ENCODE assay signal across 15 mouse cellular contexts in genomic region chr17:31466854-31467253, GRCm38 (mm10). TPM values are rescaled to one million over a fixed set of nuclear protein-coding genes. Genes with fewer than 3 reads are reported as not detected.
DNase-seq lines count a peak whose midpoint lies in the region; TF ChIP-seq lines count a peak whose summit lies in the region.
"Had no signal": no experiment of that assay in that cellular context is flagged by ENCODE, and none has a peak within 500 bp of the region (broad histone marks: within the 10 kb centered on the region; RNA-seq: fewer than 3 reads in every experiment).

No protein-coding gene starts in this region.

- DNase-seq in cerebellum, adult 2 months: no peak
- DNase-seq in cerebellum, postnatal 36 days: no peak
- DNase-seq in liver, adult 2 months (ENCODE audit: extremely low read depth, low read depth, low spot score): no peak
- DNase-seq in liver: no peak
- DNase-seq in CD4-positive helper T cell, adult 2 months (ENCODE audit: low read depth, low spot score): peak; percentile 10
- DNase-seq in kidney, postnatal 36 days: no peak
- no peak for DNase-seq in right cerebral cortex, postnatal 4 days
- DNase-seq: heart, postnatal 4 days had no signal

- no peak for TF ChIP-seq POLR2A in cerebellum, adult 2 months (IDR thresholded peaks at IDR 0.05; ENCODE audit: borderline replicate concordance, insufficient read depth, low read length)
- no peak for TF ChIP-seq POLR2A in liver, adult 2 months (IDR thresholded peaks at IDR 0.05; ENCODE audit: extremely low read depth, insufficient read depth, low read length)
- TF ChIP-seq POLR2A in bone marrow macrophage, adult 2 months (IDR thresholded peaks at IDR 0.05; ENCODE audit: borderline replicate concordance, low read depth, low read length): no peak

- WGBS in cerebellum, adult 2 months: 95% methylated on average over 3 of the region's 3 CpGs
- WGBS in liver, adult 2 months: 91% methylated on average over 3 of the region's 3 CpGs

- H3K27me3 ChIP-seq in cerebellum, adult 2 months (ENCODE audit: control insufficient read depth, insufficient read depth, low read length): no peaks in the 10 kb centered on the region
- no peaks in the 10 kb centered on the region for H3K27me3 ChIP-seq in liver, adult 2 months (ENCODE audit: control insufficient read depth, insufficient read depth, low read length)
- H3K27me3 ChIP-seq: forebrain, embryonic 12.5 days; liver, embryonic 15.5 days; neural tube, embryonic 12.5 days; stomach, embryonic 15.5 days had no signal

- H3K9ac ChIP-seq in liver, adult 2 months (ENCODE audit: low read depth, low read length): no peak overlapping the region
- H3K9ac ChIP-seq: forebrain, embryonic 12.5 days; liver, embryonic 15.5 days; neural tube, embryonic 12.5 days; stomach, embryonic 15.5 days had no signal

- peak; percentile 40; the same call in 1 of the 2 replicates for TF ChIP-seq CTCF in cerebellum, adult 2 months (IDR thresholded peaks at IDR 0.05; ENCODE audit: borderline replicate concordance, insufficient read depth, low read depth, low read length)
- TF ChIP-seq CTCF in liver, adult 2 months (IDR thresholded peaks at IDR 0.05; ENCODE audit: low read depth, low read length): peak; percentile 70
- TF ChIP-seq CTCF in bone marrow macrophage, adult 2 months (IDR thresholded peaks at IDR 0.05; ENCODE audit: low read depth, low read length): 0 out of 2 replicates have a peak, but pooled peaks have one; percentile 15

- H3K27ac ChIP-seq in cerebellum, adult 2 months (ENCODE audit: insufficient read depth, low read length): no peak overlapping the region
- no peak overlapping the region for H3K27ac ChIP-seq in liver, adult 2 months (replicated peaks; ENCODE audit: insufficient read depth, low read depth, low read length)
- H3K27ac ChIP-seq in bone marrow macrophage, adult 2 months (ENCODE audit: insufficient read depth, low read depth, low read length): no peak overlapping the region
- H3K27ac ChIP-seq: embryonic facial prominence, embryonic 10.5 days; forebrain, embryonic 12.5 days; liver, embryonic 15.5 days; midbrain, embryonic 10.5 days; neural tube, embryonic 12.5 days; stomach, embryonic 15.5 days had no signal

- H3K79me2 ChIP-seq in liver, adult 2 months (ENCODE audit: control insufficient read depth, insufficient read depth, low read length): no peaks in the 10 kb centered on the region

- H3K36me3 ChIP-seq in liver, adult 2 months (ENCODE audit: control insufficient read depth, insufficient read depth, low read length): peaks cover 22% of the 10 kb centered on the region
- H3K36me3 ChIP-seq: liver, embryonic 15.5 days had no signal

- no peak overlapping the region for H3K4me3 ChIP-seq in cerebellum, adult 2 months (replicated peaks; ENCODE audit: insufficient read depth, low read depth, low read length)
- no peak overlapping the region for H3K4me3 ChIP-seq in liver, adult 2 months (ENCODE audit: insufficient read depth, low read depth, low read length)
- H3K4me3 ChIP-seq in bone marrow macrophage, adult 2 months (ENCODE audit: insufficient read depth, low read length): no peak overlapping the region
- H3K4me3 ChIP-seq: embryonic facial prominence, embryonic 10.5 days; forebrain, embryonic 12.5 days; liver, embryonic 15.5 days; midbrain, embryonic 10.5 days; neural tube, embryonic 12.5 days; stomach, embryonic 15.5 days had no signal

- no peaks in the 10 kb centered on the region for H3K4me1 ChIP-seq in cerebellum, adult 2 months (ENCODE audit: control insufficient read depth, insufficient read depth, low read length)
- H3K4me1 ChIP-seq in liver, adult 2 months (ENCODE audit: control insufficient read depth, insufficient read depth, low read length): no peaks in the 10 kb centered on the region
- no peaks in the 10 kb centered on the region for H3K4me1 ChIP-seq in bone marrow macrophage, adult 2 months (ENCODE audit: control insufficient read depth, insufficient read depth, low read length)
- H3K4me1 ChIP-seq: embryonic facial prominence, embryonic 10.5 days; liver, embryonic 15.5 days; stomach, embryonic 15.5 days had no signal

RNA-seq across cellular contexts. Expression of gene Wdr4, which starts 52.9 kb away (rescaled TPM):
- polyA plus RNA-seq in cerebellum, adult 2 months (2012; rRNA removed): 25.1 and 25.4 TPM in 2 replicates
- total RNA-seq in liver, adult 2 months (2014; rRNA removed): 12.9 and 13.6 TPM in 2 replicates
- 19.0 and 27.8 TPM in 2 replicates for polyA plus RNA-seq in liver, adult 2 months (2012; rRNA removed)
- polyA plus RNA-seq in bone marrow macrophage, adult 2 months (2012; ENCODE audit: insufficient read depth, insufficient read length, missing spikeins): 11.3 and 13.8 TPM in 2 replicates

RNA-seq across cellular contexts. Expression of gene Ndufv3, which starts 53.1 kb away (rescaled TPM):
- polyA plus RNA-seq in cerebellum, adult 2 months (2012; rRNA removed): 421 and 446 TPM in 2 replicates
- 243 and 269 TPM in 2 replicates for total RNA-seq in liver, adult 2 months (2014; rRNA removed)
- 152 and 181 TPM in 2 replicates for polyA plus RNA-seq in liver, adult 2 months (2012; rRNA removed)
- 132 and 146 TPM in 2 replicates for polyA plus RNA-seq in bone marrow macrophage, adult 2 months (2012; ENCODE audit: insufficient read depth, insufficient read length, missing spikeins)

Comparison
In these comparisons a context has a peak if more than half of its experiments do, and no peak if none do; other contexts are left out.
1. CTCF ChIP-seq: peak in every context shown above with its lines; median percentile 70 in liver, adult 2 months; 40 in cerebellum, adult 2 months; 15 in bone marrow macrophage, adult 2 months.